Mouse (Mus musculus): Measurements from ENCODE around the gene Cpm.

- no peak for TF ChIP-seq CTCF (IDR thresholded peaks at IDR 0.05; ENCODE audit: low read depth, low read length)
- no peak for TF ChIP-seq GATA2 (IDR thresholded peaks at IDR 0.05; ENCODE audit: borderline replicate concordance, low read depth, low read length)
- TF ChIP-seq GATA1 (IDR thresholded peaks at IDR 0.05; ENCODE audit: borderline replicate concordance, low read length): no peak
Observed at GRCm38 (mm10) chr10:117612621-117613584, 16.4 kb upstream of the Cpm start.
